Mouse (Mus musculus): Measurements from ENCODE around the gene Rps18. TPM values are rescaled to one million over a fixed set of nuclear protein-coding genes. Genes with fewer than 3 reads are reported as not detected.

Gene Rps18
- total RNA-seq, 2 experiments from 2014 or later, result 282 to 369 TPM

DNA sequence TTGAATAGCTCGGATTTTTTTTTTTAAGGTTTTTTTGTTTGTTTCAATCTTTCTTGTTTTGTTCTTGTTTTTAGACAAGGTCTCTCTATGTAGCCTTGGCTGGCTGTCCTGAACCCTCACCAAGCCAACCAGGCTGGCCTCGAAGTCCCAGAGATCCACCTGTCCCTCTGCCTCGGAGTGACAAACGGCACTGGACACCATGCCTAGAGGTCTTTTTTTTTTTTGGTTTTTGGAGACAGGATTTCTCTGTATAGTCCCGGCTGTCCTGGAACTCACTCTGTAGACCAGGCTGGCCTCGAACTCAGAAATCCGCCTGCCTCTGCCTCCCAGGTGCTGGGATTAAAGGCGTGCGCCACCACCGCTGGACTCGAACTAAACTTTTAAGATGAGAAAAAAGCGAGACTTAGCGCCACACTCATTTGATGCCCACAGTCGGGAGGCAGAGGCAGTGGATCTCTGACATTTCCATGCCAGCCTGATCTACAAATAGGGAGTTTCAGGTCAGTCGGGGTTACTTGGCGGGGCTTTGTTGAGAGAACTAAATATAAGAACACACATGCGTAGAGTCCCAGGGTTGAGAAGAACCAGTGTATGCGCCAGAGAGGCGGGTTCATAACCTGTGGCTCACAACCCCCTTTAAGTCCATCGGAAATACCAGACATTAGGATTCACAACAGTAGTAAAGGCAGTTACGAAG lies 27.4 kb downstream of the Rps18 start:
- intact Hi-C loops (cut with DNase I), result no loop called here
- DNase-seq, result no peak

DNA sequence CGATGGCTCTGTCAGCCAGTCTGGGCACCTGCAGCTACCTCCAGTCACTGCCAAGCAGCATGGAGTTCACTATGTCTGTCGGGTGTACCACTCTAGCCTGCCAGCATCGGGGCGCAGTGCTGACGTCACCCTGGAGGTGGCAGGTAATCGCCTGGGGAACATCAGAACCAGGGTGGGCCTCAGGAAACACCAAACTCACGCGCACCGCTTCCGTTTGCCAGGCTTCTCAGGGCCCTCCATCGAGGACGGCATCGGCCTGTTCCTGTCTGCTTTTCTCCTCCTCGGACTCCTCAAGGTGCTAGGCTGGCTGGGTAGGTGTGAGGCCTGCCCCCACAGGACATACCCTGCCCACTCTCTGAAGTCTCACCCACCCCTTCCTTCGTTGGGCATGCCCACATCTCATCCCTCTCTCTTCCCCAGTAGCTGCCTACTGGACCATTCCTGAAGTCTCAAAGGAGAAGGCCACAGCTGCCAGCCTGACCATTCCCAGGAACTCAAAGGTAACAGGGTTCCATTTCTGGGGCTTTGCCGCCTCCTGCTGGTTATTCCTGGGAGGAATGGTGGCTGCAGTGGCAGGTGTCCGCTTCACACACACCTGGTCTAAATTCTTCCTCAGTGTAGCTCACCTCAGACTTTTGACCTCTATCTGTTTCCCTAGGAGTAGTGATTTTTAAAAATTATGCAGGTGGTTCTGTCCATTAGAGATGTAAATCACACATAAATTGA lies 29.4 kb downstream of the Rps18 start:
- intact Hi-C loops (cut with DNase I), result no loop called here
- no peak for DNase-seq

DNA sequence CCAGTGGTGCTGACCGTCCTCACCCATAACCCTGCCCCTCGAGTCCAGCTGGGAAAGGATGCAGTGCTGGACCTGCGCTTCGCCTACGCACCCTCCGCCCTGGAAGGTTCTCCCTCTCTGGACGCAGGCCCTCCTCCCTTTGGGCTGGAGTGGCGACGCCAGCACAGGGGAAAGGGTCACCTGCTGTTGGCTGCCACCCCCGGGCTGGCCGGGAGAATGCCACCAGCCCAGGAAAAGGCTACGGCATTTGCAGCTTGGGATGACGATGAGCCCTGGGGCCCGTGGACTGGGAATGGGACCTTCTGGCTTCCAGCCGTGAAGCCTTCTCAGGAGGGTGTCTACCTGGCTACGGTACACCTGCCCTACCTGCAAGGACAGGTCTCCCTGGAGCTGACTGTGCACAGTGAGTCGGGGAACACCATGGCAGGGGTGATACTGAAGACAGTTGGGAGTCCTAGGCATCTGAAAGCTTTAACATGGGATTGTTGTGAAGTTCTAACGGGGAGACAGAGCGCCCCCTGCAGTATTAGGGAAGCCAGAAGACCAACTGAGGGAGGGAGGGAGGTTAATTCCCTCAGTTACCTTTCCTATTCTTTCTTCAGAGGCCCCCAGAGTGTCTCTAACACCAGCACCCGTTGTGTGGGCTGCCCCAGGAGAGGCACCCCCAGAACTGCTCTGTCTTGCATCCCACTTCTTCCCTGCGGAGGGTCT lies 30.2 kb downstream of the Rps18 start:
- intact Hi-C loops (cut with DNase I), result no loop called here
- no peak for DNase-seq

DNA sequence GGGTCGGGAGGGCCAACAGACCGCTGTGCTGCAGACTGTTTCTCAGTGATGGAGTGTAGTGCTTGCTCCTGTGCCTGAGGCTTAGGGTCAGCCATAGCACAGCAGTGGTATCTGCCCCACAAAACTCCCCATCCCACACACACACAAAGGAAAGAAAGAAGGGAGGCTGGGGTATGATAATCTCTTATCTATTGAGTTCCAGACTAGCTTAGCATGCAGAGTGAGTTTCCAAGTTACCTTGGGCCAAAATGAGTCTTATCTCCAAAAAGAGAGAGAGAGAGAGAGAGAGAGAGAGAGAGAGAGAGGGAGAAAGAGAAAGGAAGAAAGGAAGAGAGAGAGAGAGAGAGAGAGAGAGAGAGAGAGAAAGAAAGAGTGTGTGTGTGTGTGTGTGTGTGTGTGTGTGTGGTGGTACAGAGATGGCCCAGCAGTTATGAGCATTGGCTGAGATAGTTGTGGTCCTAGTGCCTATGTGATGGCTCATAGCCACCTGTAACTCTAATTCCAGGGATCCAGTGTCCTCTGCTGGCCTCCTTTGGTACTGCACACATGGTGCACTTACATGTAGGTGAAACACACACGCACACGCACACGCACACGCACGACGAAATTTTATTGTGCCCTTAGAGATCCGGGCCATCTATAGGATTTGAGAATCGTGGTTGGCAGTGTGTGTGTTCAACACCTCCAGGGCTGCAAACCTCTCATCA lies 31.1 kb downstream of the Rps18 start:
- no peak for DNase-seq
- intact Hi-C loops (cut with DNase I), result no loop called here

DNA sequence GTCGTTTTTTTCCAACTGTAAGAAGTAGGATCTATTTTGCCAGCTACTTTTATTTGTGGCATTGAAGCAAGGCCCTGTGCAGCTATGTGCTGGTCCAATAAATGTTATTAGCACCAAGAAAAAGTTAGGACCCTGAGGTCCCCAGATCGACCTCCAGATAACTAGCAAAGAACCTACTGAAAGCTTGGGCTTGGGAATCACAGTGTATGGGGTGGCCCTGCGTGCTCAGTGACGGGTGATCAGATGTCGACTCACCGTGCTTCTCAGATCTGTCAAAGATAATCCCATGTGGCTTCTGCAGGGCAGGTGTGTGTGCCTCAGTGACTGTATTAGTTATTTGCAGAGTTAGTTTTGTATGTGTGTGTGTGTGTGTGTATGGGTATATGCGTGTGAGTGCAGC lies 34.4 kb downstream of the Rps18 start:
- intact Hi-C loops (cut with DNase I), result no loop called here
- DNase-seq, result no peak

DNA sequence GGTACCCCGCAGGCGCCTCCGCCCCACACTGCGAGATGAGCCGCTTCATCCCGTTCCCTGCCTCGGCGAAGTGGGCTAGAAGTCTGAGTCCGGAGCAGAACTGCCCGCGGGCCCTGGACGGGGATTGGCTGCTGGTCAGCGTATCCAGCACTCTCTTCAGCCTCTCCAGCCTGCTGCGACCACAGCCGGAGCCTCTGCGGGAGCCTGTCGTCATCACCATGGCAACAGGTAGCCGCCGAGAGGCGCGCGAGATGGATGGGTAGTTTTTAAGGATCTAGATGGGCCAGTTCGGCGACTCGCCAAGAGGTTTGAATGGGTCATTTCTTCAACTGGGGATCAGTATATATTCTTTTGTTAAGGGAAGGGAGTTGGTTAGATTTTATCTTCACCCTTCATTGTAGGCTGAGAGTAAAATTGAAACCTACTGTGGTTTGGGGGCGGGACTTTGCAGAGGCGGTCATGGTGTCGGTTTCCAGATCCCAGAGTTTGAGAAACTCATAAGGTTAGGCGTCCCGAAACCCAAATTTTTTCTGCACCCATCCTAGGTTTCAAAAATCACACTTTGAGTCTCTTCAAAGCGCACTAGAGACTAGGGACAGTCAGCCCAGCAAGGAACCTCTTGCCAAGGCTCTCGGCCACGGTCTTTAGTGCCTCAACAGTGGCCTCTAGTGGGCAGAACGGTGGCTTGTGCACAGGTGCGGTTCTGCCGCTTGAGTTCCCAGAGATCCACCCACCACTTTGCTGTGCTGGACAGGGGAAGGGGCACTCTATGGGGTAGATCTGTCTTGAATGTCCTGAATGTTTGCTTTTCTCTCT lies 35.3 kb downstream of the Rps18 start:
- intact Hi-C loops (cut with DNase I), result no loop called here
- peak; percentile 70 for DNase-seq

DNA sequence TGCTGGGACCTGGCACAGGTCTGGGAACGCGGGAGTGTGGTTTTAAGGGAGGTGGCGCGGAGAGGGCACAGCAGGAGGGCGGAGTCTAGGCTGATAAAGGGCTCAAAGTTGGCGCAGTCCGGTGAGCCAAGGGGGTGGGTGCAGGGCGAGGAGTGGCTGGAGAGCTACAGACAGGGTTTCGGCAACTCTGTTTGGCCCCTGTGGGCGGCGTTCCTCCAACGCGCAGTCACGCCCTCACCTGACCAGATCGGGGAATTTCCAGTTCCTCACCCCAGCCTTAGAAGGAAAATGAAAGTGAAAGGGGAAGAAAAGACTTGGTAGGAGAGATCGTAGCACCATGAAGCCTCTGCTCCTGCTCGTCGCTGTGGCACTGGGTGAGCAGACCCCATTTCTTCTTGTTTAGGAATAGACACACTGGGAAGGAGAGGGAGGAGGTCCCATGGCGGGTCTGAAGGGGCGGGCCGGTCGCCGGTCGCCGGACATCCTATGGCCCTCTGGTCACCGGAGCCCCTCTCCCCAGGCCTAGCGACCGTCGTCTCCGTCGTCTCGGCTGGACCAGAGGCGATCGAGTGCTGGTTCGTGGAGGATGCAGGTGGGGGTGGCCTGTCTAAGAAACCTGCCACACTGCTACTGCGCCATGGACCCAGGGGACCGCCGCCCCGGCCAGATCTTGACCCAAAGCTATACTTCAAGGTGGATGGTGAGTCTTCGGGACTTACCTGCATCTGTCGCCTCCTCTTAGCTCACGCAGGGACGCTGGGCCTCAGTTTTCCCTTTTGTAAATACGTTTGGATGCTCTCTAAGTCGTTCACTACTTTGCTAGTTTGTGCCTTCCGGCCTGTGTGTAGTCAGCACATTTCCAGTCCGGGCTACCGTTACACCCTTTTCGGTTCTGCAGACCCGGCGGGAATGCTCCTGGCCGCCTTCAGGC lies 36.2 kb downstream of the Rps18 start:
- intact Hi-C loops (cut with DNase I), result no loop called here
- DNase-seq, result peak; percentile 67 to 70

DNA sequence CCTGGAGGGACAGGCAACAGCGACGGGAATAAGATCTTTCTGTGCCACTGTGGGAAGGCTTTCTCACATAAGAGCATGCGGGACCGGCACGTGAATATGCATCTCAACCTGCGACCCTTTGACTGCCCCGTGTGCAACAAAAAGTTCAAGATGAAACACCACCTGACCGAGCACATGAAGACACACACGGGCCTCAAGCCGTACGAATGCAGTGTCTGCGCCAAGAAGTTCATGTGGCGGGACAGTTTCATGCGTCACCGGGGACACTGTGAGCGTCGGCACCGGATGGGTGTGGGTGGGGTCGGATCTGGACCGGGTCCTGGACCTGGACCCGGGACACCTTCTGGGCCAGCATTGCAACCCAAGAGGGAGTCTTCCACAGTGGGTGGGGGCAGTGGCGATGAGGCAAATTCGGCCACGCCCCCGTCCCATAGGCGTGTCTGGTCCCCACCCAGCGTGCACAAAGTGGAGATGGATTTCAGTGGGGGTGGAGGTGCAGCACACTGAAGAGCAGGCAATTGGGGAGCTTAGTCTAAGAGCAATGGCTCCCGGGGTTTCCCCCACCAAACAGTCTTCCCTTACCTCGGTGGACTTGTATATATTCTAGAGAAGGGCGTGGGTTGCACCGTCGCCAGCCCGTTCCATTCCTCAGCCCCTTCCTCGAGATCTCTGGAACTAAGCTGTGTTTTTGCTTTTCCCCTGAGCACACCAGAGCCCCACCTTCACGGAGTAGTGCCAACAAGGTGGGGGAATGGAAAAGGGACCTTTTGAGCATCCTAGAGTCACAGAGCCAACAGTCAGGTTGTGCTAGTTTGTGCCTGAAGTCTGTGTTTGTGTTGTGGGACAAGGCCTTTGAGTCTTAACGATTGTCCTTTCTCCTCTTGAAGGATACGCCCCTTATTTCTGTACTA lies 37.3 kb downstream of the Rps18 start:
- intact Hi-C loops (cut with DNase I), result no loop called here
- peak; percentile 47 to 57 for DNase-seq

DNA sequence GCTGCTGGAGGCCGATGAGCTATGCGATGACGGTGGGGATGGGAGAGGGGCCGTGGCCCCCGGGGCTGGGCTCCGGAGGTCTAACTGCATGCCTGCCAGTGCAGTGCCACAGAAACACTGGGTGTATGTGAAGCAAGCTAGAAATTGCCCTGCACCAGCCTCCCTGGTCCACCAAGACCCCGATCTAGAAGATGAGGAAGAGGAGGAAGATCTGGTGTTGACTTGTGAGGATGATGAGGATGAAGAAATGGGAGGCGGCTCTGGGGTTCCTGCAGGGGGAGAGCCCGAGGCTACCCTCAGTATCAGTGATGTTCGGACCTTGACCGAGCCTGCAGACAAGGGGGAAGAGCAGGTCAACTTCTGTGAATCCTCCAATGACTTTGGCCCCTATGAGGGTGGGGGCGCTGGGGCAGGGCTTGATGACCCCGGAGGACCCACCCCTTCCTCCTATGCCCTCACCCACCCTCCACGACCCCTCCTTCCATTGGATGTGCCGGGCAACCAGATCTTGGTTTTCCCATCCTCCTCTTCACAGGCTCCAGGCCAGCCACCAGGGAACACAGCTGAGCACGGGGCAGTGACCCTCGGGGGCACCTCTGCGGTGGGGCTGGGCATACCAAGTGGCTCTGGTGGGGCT lies 38.0 kb downstream of the Rps18 start:
- peak in 1 of 2 experiments; percentile 3 for DNase-seq
- intact Hi-C loops (cut with DNase I), result no loop called here

DNA sequence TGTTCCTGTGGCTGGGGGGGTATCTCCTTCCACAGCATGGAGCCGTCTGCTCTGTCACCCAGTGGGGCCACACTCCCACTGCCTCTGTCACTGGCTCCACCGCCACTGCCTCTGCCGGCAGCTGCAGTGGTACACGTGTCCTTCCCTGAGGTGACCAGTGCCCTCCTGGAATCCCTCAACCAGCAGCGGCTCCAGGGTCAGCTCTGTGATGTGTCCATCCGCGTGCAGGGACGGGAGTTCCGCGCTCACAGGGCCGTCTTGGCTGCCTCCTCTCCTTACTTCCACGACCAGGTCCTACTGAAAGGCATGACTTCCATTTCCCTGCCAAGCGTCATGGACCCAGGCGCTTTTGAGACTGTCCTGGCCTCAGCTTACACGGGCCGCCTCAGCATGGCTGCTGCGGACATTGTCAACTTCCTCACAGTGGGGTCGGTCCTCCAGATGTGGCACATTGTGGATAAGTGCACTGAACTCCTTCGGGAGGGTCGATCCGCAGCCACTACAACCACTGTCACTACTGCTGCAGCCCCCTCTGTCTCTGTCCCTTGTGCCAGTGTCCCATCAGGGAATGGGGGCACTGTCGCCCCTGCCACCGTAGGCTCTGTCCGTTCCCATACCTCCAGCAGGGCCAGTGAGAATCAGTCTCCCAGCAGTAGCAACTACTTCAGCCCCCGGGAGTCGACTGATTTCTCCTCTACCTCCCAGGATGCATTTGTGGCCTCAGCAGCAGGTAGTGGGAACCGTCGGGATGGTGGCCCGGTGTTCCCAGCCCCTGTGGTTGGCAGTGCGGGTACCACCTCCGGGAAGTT lies 38.8 kb downstream of the Rps18 start:
- peak in 1 of 2 experiments; percentile 11 for DNase-seq
- intact Hi-C loops (cut with DNase I), result no loop called here

DNA sequence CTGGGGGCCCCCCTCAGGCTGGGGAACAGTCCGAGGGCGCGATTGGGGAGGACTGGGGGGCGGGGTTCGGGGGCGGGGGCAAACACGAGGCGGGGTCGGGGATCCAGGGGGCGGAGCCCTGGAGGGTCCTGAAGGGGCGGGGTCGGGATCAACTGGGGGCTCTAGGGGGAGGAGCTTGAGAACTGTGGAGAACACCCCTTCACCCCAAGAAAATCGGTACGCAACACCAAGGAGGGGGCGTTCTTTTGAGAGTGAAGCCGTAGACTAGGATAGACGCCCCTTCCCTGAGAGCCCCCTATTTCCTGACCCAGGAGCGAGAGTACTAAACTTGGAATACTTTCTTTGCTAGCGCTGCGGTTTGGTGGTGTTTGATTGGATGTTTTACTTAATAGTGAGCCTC lies 39.5 kb downstream of the Rps18 start:
- DNase-seq, result no peak
- intact Hi-C loops (cut with DNase I), result no loop called here

DNA sequence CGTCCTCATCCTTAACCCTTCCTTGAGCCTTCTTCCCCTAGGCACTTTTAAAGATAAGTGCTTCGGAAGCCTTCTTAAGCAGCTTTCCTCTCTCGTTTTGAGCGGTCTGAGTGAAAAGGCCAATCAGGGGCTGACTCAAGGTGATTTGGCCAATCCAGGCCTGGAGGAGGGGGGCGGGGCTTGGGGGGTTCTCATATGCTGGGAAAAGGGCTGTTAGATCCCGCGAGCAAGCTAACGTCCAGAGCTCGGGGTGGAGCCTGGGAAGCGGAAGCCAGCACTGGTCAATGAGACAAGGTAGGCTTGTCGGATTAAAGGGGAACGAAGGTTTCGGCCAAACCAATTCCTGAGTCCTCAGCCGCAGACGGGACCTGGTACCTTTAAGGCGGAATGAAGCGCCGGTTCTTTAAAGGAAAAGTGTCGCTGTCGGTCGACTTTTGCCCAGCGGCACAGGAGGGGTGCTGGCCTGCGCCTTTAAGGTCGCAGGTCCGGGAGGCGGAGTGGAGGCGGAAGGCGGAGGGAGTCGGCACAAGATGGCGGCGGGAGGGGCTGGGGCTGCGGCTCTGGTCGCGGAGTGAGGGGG lies 40.0 kb downstream of the Rps18 start, which contains the start of the genes Tapbp and Zbtb22:
Gene Tapbp, plus strand, starts transcription at position 229 of the 580 bp plus-strand sequence.
Gene Zbtb22, plus strand, starts transcription at position 234 of the 580 bp plus-strand sequence.
- DNase-seq, result peak; percentile 89 to 94
- intact Hi-C loops (cut with DNase I), result no loop called here

DNA sequence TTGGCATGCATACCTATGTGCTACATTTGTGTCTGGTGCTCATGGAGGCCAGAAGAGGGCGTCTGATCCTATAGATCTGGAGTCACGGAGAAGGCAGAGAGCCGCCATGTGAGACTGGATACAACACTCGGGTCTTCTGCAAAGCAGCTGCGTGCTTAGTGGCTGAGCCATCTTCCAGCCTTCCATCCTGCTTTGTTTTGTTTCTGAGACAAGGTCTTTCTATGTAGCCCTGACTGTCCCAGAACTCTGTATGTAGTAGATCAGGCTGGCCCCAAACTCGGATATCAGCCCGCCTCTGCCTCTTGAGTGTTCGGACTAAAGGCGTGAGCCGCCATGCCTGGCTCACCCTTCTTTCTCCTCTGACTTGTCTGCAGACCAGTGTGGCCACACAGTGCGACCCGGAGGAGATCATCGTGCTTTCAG lies 40.8 kb downstream of the Rps18 start:
- intact Hi-C loops (cut with DNase I), result no loop called here
- no peak for DNase-seq

DNA sequence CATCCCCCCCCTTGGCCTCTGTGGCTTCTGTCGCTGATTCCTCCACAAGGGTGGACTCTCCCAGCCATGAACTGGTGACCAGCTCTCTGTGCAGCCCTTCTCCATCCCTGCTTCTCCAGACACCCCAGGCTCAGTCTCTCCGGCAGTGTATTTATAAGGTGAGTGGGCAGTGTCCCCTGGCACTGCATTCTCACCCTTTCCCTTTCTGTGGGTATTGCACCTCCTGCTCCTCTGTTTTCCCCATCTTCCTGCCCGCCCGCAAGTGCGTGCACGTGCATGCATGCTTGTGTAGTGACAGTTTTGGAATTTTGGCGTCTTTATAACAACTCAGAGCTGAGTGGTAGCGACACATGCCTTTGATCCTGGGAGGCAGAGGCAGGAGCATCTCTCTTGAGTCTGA lies 41.9 kb downstream of the Rps18 start:
- DNase-seq, result no peak

DNA sequence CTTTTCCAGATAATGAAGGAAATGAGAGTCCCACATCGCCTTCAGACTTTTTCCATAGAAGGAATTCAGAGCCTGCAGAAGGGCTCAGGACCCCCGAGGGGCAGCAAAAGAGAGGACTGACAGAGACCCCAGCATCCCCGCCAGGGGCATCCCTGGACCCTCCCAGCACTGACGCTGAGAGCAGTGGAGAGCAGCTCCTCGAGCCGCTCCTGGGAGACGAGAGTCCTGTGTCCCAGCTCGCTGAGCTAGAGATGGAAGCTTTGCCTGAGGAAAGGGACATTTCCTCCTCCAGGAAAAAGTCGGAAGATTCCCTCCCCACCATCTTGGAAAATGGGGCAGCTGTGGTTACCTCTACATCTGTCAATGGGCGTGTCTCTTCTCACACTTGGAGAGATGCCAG lies 42.5 kb downstream of the Rps18 start:
- no peak for DNase-seq
- intact Hi-C loops (cut with DNase I), result no loop called here

More for the DNA sequence above, 41.9 kb downstream of the Rps18 start:
- intact Hi-C loops (cut with DNase I), result no loop called here

DNA sequence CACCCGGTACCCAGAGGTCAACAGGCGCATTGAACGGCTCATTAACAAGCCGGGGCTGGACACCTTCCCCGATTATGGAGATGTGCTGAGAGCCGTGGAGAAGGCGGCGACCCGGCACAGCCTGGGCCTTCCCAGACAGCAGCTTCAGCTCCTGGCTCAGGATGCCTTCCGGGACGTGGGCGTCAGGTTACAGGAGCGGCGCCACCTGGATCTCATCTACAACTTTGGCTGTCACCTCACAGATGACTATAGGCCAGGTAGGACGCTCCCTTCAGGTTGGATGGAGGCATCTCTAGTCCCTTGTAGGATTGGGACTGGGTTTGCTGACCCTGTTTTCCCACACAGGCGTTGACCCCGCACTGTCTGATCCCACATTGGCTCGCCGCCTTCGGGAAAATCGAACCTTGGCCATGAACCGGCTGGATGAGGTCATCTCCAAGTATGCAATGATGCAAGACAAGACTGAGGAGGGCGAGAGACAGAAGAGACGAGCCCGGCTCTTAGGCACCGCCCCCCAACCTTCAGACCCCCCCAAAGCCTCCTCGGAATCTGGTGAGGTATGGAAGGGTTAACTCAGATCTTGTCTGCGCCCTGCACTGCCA lies 43.9 kb downstream of the Rps18 start:
- intact Hi-C loops (cut with DNase I), result no loop called here
- DNase-seq, result peak in 1 of 2 experiments; percentile 5

Data from gastrocnemius, postnatal 36 days (tissue).